Mouse (Mus musculus) intestine, embryonic 15.5 days (tissue): ENCODE data around the gene Mybpc1. TPM values are rescaled to one million over a fixed set of nuclear protein-coding genes. Genes with fewer than 3 reads are reported as not detected.

Source experiments
- ATAC-seq: fragments of 200-750 bp; cut with Nextera tagmentation; 2 replicates; pipeline ENCODE4 v1.8.0; 2017; ENCODE audit warnings: moderate TSS enrichment, moderate library complexity
- H3K27ac ChIP-seq: fragments of 300-500 bp; sonication (generic); 2 replicates; pipeline ENCODE4 v1.5.1; 2015; ENCODE audit warnings: mild to moderate bottlenecking, inconsistent platforms
- H3K27me3 ChIP-seq: fragments of 300-500 bp; sonication (generic); replicated peaks from 2 replicates; pipeline ENCODE4 v1.6.1; 2015; ENCODE audit warnings: inconsistent platforms
- H3K36me3 ChIP-seq: fragments of 300-500 bp; sonication (generic); 2 replicates; pipeline ENCODE4 v1.6.1; 2015; ENCODE audit warnings: inconsistent platforms
- H3K4me1 ChIP-seq: fragments of 300-500 bp; sonication (generic); replicated peaks from 2 replicates; pipeline ENCODE4 v1.6.1; 2015; ENCODE audit warnings: inconsistent platforms
- H3K4me2 ChIP-seq: fragments of 300-500 bp; sonication (generic); replicated peaks from 2 replicates; pipeline ENCODE4 v1.6.1; 2015; ENCODE audit warnings: mild to moderate bottlenecking, inconsistent platforms
- H3K4me3 ChIP-seq: fragments of 300-500 bp; sonication (generic); replicated peaks from 2 replicates; pipeline ENCODE4 v1.5.1; 2015; ENCODE audit warnings: inconsistent platforms
- H3K9ac ChIP-seq: fragments of 300-500 bp; sonication (generic); 2 replicates; pipeline ENCODE4 v1.6.1; 2015; ENCODE audit warnings: inconsistent platforms
- H3K9me3 ChIP-seq: fragments of 300-500 bp; sonication (generic); 2 replicates; pipeline ENCODE4 v1.6.1; 2016; ENCODE audit warnings: inconsistent platforms
- WGBS: fragments of 180-500 bp; shearing (Covaris S2); methylation state at CpG from one replicate; pipeline ENCODE4 v1.1.7; 2015; 5-methylcytosine and 5-hydroxymethylcytosine counted together
- polyA plus RNA-seq: library from polyadenylated mRNA; unstranded; fragments of >200 nt; fragmentation: Nextera tagmentation; extraction: Ambion mirVana; gene quantifications from 2 replicates; pipeline ENCODE4 v1.2.1, GENCODE M21; 2015

Gene Mybpc1
- polyA plus RNA-seq = 1.4 and 3.3 TPM in 2 replicates

- no peak within 1 kb of the TSS for H3K4me3 ChIP-seq
- no peak within 1 kb of the TSS for H3K27ac ChIP-seq
- 28% methylated on average over 16 of the region's 16 CpGs for WGBS
- no peak for ATAC-seq
- no peaks in the 10 kb centered on the region for H3K9me3 ChIP-seq
- no peaks in the 10 kb centered on the region for H3K36me3 ChIP-seq
- no peak within 1 kb of the TSS for H3K4me2 ChIP-seq
- H3K27me3 ChIP-seq = no peaks in the 10 kb centered on the region
- H3K9ac ChIP-seq = no peak within 1 kb of the TSS
- no peaks in the 10 kb centered on the region for H3K4me1 ChIP-seq
Observed at GRCm38 (mm10) chr10:88604943-88605342, at the start of gene Mybpc1. Gene Mybpc1 (minus strand): TSS chr10:88605152.

GRCm38 (mm10) chr10:88645448-88645847 is 40.5 kb upstream of the Mybpc1 start:
- no peaks in the 10 kb centered on the region for H3K4me1 ChIP-seq
- 47% methylated on average over 5 of the region's 5 CpGs for WGBS
- H3K36me3 ChIP-seq = no peaks in the 10 kb centered on the region
- no peaks in the 10 kb centered on the region for H3K9me3 ChIP-seq
- H3K27ac ChIP-seq = no peak overlapping the region
- ATAC-seq = no peak
- no peaks in the 10 kb centered on the region for H3K27me3 ChIP-seq
- H3K4me3 ChIP-seq = no peak overlapping the region
- H3K9ac ChIP-seq = no peak overlapping the region
- H3K4me2 ChIP-seq = no peak overlapping the region

- H3K4me2 ChIP-seq = no peak overlapping the region
- H3K4me3 ChIP-seq = no peak overlapping the region
- no peaks in the 10 kb centered on the region for H3K36me3 ChIP-seq
- no peak overlapping the region for H3K9ac ChIP-seq
- no peaks in the 10 kb centered on the region for H3K27me3 ChIP-seq
- 68% methylated on average over 10 of the region's 10 CpGs for WGBS
- H3K9me3 ChIP-seq = no peaks in the 10 kb centered on the region
- H3K4me1 ChIP-seq = no peaks in the 10 kb centered on the region
- no peak for ATAC-seq
- no peak overlapping the region for H3K27ac ChIP-seq
Observed at GRCm38 (mm10) chr10:88631330-88631953, 26.5 kb upstream of the Mybpc1 start.

- H3K4me2 ChIP-seq = no peak overlapping the region
- WGBS = 75% methylated on average over 2 of the region's 2 CpGs
- ATAC-seq = no peak
- no peak overlapping the region for H3K9ac ChIP-seq
- no peaks in the 10 kb centered on the region for H3K36me3 ChIP-seq
- no peaks in the 10 kb centered on the region for H3K4me1 ChIP-seq
- H3K27ac ChIP-seq = no peak overlapping the region
- H3K27me3 ChIP-seq = no peaks in the 10 kb centered on the region
- no peak overlapping the region for H3K4me3 ChIP-seq
- no peaks in the 10 kb centered on the region for H3K9me3 ChIP-seq
Observed at GRCm38 (mm10) chr10:88630663-88631329, 25.8 kb upstream of the Mybpc1 start.

GRCm38 (mm10) chr10:88627052-88627451 is 22.1 kb upstream of the Mybpc1 start:
- 76% methylated on average over 4 of the region's 4 CpGs for WGBS
- H3K9ac ChIP-seq = no peak overlapping the region
- H3K27me3 ChIP-seq = no peaks in the 10 kb centered on the region

GRCm38 (mm10) chr10:88626176-88626575 is 21.2 kb upstream of the Mybpc1 start:
- WGBS = 79% methylated on average over 3 of the region's 3 CpGs
- no peak overlapping the region for H3K4me2 ChIP-seq
- ATAC-seq = no peak

More at GRCm38 (mm10) chr10:88627052-88627451, 22.1 kb upstream of the Mybpc1 start:
- no peak for ATAC-seq
- Histone ChIP-seq H3K27ac (no peak overlapping the region), H3K4me2 (no peak overlapping the region), H3K4me1 (no peaks in the 10 kb centered on the region), H3K36me3 (no peaks in the 10 kb centered on the region), H3K4me3 (no peak overlapping the region), H3K9me3 (no peaks in the 10 kb centered on the region)

GRCm38 (mm10) chr10:88624300-88624699 is 19.3 kb upstream of the Mybpc1 start:
- Histone ChIP-seq H3K36me3 (no peaks in the 10 kb centered on the region), H3K4me2 (no peak overlapping the region), H3K4me1 (no peaks in the 10 kb centered on the region), H3K4me3 (no peak overlapping the region), H3K27me3 (no peaks in the 10 kb centered on the region), H3K27ac (no peak overlapping the region), H3K9ac (no peak overlapping the region), H3K9me3 (no peaks in the 10 kb centered on the region)
- 87% methylated on average over 11 of the region's 11 CpGs for WGBS
- ATAC-seq = no peak

More at GRCm38 (mm10) chr10:88626176-88626575, 21.2 kb upstream of the Mybpc1 start:
- Histone ChIP-seq H3K4me1 (no peaks in the 10 kb centered on the region), H3K36me3 (no peaks in the 10 kb centered on the region), H3K4me3 (no peak overlapping the region), H3K27ac (no peak overlapping the region), H3K9me3 (no peaks in the 10 kb centered on the region), H3K9ac (no peak overlapping the region), H3K27me3 (no peaks in the 10 kb centered on the region)

GRCm38 (mm10) chr10:88622624-88623023 is 17.7 kb upstream of the Mybpc1 start:
- no peak for ATAC-seq
- H3K36me3 ChIP-seq = no peaks in the 10 kb centered on the region
- H3K27ac ChIP-seq = no peak overlapping the region
- H3K4me1 ChIP-seq = no peaks in the 10 kb centered on the region
- no peaks in the 10 kb centered on the region for H3K9me3 ChIP-seq
- 82% methylated on average over 16 of the region's 16 CpGs for WGBS
- H3K9ac ChIP-seq = no peak overlapping the region
- H3K4me2 ChIP-seq = no peak overlapping the region
- no peak overlapping the region for H3K4me3 ChIP-seq
- H3K27me3 ChIP-seq = no peaks in the 10 kb centered on the region

GRCm38 (mm10) chr10:88620809-88621208 is 15.9 kb upstream of the Mybpc1 start:
- no peaks in the 10 kb centered on the region for H3K27me3 ChIP-seq
- no peaks in the 10 kb centered on the region for H3K36me3 ChIP-seq
- 92% methylated on average over 3 of the region's 3 CpGs for WGBS
- H3K4me1 ChIP-seq = no peaks in the 10 kb centered on the region
- H3K9ac ChIP-seq = no peak overlapping the region
- no peak overlapping the region for H3K4me3 ChIP-seq
- no peak overlapping the region for H3K27ac ChIP-seq
- ATAC-seq = no peak
- no peak overlapping the region for H3K4me2 ChIP-seq
- H3K9me3 ChIP-seq = no peaks in the 10 kb centered on the region

GRCm38 (mm10) chr10:88613051-88613450 is 8.1 kb upstream of the Mybpc1 start:
- no peaks in the 10 kb centered on the region for H3K4me1 ChIP-seq
- H3K36me3 ChIP-seq = no peaks in the 10 kb centered on the region
- WGBS = 79% methylated on average over 11 of the region's 11 CpGs
- no peak overlapping the region for H3K4me3 ChIP-seq
- no peak overlapping the region for H3K27ac ChIP-seq
- no peak for ATAC-seq
- H3K9ac ChIP-seq = no peak overlapping the region
- H3K9me3 ChIP-seq = no peaks in the 10 kb centered on the region
- no peak overlapping the region for H3K4me2 ChIP-seq
- H3K27me3 ChIP-seq = no peaks in the 10 kb centered on the region

- H3K9me3 ChIP-seq = no peaks in the 10 kb centered on the region
- H3K4me2 ChIP-seq = no peak overlapping the region
- no peaks in the 10 kb centered on the region for H3K36me3 ChIP-seq
- H3K27ac ChIP-seq = no peak overlapping the region
- WGBS = 70% methylated on average over 7 of the region's 7 CpGs
- no peaks in the 10 kb centered on the region for H3K4me1 ChIP-seq
- H3K9ac ChIP-seq = no peak overlapping the region
- no peak overlapping the region for H3K4me3 ChIP-seq
- no peaks in the 10 kb centered on the region for H3K27me3 ChIP-seq
- ATAC-seq = no peak
Observed at GRCm38 (mm10) chr10:88606686-88607085, 1.7 kb upstream of the Mybpc1 start.

GRCm38 (mm10) chr10:88606065-88606464 is 1.1 kb upstream of the Mybpc1 start:
- no peaks in the 10 kb centered on the region for H3K4me1 ChIP-seq
- H3K4me3 ChIP-seq = no peak overlapping the region
- H3K27me3 ChIP-seq = no peaks in the 10 kb centered on the region
- no peak overlapping the region for H3K4me2 ChIP-seq
- H3K9me3 ChIP-seq = no peaks in the 10 kb centered on the region
- H3K27ac ChIP-seq = no peak overlapping the region
- 79% methylated on average over 8 of the region's 8 CpGs for WGBS
- H3K9ac ChIP-seq = no peak overlapping the region
- H3K36me3 ChIP-seq = no peaks in the 10 kb centered on the region
- ATAC-seq = no peak

GRCm38 (mm10) chr10:88603773-88604172 is 1.2 kb downstream of the Mybpc1 start:
- no peaks in the 10 kb centered on the region for H3K9me3 ChIP-seq
- 49% methylated on average over 2 of the region's 2 CpGs for WGBS
- no peak overlapping the region for H3K4me3 ChIP-seq
- no peak for ATAC-seq
- H3K4me1 ChIP-seq = no peaks in the 10 kb centered on the region
- no peak overlapping the region for H3K9ac ChIP-seq
- no peak overlapping the region for H3K27ac ChIP-seq
- H3K4me2 ChIP-seq = no peak overlapping the region
- H3K36me3 ChIP-seq = no peaks in the 10 kb centered on the region
- no peaks in the 10 kb centered on the region for H3K27me3 ChIP-seq
